Mouse (Mus musculus) liver, embryonic 16.5 days (tissue): ENCODE measurements around the gene Gm9040. TPM values are rescaled to one million over a fixed set of nuclear protein-coding genes. Genes with fewer than 3 reads are reported as not detected.
"Not testable (repeated sequence)": the region's sequence is repeated elsewhere in the genome, so short reads cannot be mapped to it uniquely, and the experiment has no call there.

Experiments used
- ATAC-seq: fragments of 200-750 bp; cut with Nextera tagmentation; 2 replicates; pipeline ENCODE4 v1.8.0; 2017; ENCODE audit warnings: low read depth, mild to moderate bottlenecking, moderate number of reproducible peaks, moderate library complexity
- H3K27ac ChIP-seq: fragments of 300-500 bp; sonication (generic); 2 replicates; pipeline ENCODE4 v1.5.1; 2014; ENCODE audit warnings: mild to moderate bottlenecking, low read length
- H3K27me3 ChIP-seq: fragments of 300-500 bp; sonication (generic); 2 replicates; pipeline ENCODE4 v1.6.1; 2014; ENCODE audit warnings: low read depth, low read length, mixed read lengths; ENCODE audit not compliant: control insufficient read depth, insufficient read depth
- H3K36me3 ChIP-seq: fragments of 300-500 bp; sonication (generic); 2 replicates; pipeline ENCODE4 v1.6.1; 2014; ENCODE audit warnings: mild to moderate bottlenecking; ENCODE audit not compliant: control insufficient read depth, insufficient read depth
- H3K4me1 ChIP-seq: fragments of 300-500 bp; sonication (generic); 2 replicates; pipeline ENCODE4 v1.6.1; 2014; ENCODE audit warnings: low read depth, low read length, mixed read lengths; ENCODE audit not compliant: control insufficient read depth
- H3K4me2 ChIP-seq: fragments of 300-500 bp; sonication (generic); 2 replicates; pipeline ENCODE4 v1.6.1; 2014; ENCODE audit warnings: low read depth, low read length, mixed read lengths
- H3K4me3 ChIP-seq: fragments of 300-500 bp; sonication (generic); 2 replicates; pipeline ENCODE4 v1.5.1; 2014; ENCODE audit warnings: low read depth, mild to moderate bottlenecking, low read length
- H3K9ac ChIP-seq: fragments of 300-500 bp; sonication (generic); 2 replicates; pipeline ENCODE4 v1.6.1; 2014; ENCODE audit warnings: low read depth, low read length
- H3K9me3 ChIP-seq: fragments of 300-500 bp; sonication (generic); replicated peaks from 2 replicates; pipeline ENCODE4 v1.6.1; 2016; ENCODE audit warnings: low read length; ENCODE audit not compliant: control insufficient read depth
- WGBS: fragments of 180-500 bp; shearing (Covaris S2); extraction: QIAGEN DNeasy Blood & Tissue Kit; methylation state at CpG from one replicate; pipeline ENCODE4 v1.1.7; 2014; ENCODE audit not compliant: insufficient replicate concordance; 5-methylcytosine and 5-hydroxymethylcytosine counted together
- polyA plus RNA-seq: library from polyadenylated mRNA; unstranded; fragments of >200 nt; fragmentation: Nextera tagmentation; extraction: Ambion mirVana; gene quantifications from 2 replicates; pipeline ENCODE4 v1.2.1, GENCODE M21; 2015

Gm9040 gene
- polyA plus RNA-seq, 1 experiment from 2014 or later: not detected

DNA sequence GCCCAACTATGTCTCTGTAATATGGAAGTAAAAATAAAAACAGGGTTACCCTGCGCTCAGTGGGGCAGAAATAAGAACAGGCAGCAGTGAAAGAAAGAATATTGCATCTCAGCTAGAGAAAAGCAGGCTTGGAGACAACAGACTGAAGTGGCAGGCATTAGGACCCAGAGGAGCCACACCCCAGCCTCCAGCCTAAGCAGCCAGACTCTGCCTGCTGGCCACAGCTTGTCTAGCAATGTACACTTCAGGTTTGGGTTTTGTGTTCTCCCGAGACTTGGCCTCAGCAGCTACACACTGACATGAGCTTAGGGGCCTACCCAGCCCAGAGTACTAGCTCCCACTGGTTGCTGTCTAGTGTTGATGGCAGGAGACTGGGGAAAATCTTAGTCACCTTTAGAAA lies 24.6 kb downstream of the Gm9040 start:
- H3K4me3 ChIP-seq, ATAC-seq, H3K27ac ChIP-seq, H3K36me3 ChIP-seq, H3K9ac ChIP-seq, H3K9me3 ChIP-seq, H3K27me3 ChIP-seq, H3K4me2 ChIP-seq, H3K4me1 ChIP-seq: not testable (repeated sequence)
- WGBS: 19% methylated on average over 2 of the region's 2 CpGs

DNA sequence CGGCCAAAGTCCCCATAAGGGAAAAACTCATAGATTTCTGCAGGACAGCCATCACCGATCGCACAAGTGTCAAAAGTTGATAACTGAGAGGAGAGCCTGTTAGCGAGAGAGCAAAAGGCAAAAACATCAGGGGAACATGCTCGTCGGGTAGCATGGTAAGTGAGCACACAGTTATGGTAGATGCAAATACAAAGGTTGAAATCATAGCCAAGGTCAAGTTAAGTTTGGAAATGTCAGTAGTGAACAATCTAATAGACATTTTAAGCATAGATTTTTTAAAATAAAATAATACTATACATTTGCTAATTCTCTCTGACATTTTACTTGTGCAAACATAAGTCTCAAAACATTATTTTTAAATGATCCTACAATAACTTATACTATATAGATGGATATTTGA lies 31.8 kb downstream of the Gm9040 start, which contains the start of gene Iltifb:
Iltifb (minus strand) TSS at position 101 of the 400 bp plus-strand sequence.
- ATAC-seq: no peak
- H3K4me1 ChIP-seq: no peaks in the 10 kb centered on the region
- no peaks in the 10 kb centered on the region for H3K27me3 ChIP-seq
- 76% methylated on average over 6 of the region's 6 CpGs for WGBS
- H3K9ac ChIP-seq: no peak within 1 kb of the TSS
- no peaks in the 10 kb centered on the region for H3K36me3 ChIP-seq
- no peaks in the 10 kb centered on the region for H3K9me3 ChIP-seq
- no peak within 1 kb of the TSS for H3K27ac ChIP-seq
- H3K4me3 ChIP-seq: no peak within 1 kb of the TSS
- H3K4me2 ChIP-seq: no peak within 1 kb of the TSS

DNA sequence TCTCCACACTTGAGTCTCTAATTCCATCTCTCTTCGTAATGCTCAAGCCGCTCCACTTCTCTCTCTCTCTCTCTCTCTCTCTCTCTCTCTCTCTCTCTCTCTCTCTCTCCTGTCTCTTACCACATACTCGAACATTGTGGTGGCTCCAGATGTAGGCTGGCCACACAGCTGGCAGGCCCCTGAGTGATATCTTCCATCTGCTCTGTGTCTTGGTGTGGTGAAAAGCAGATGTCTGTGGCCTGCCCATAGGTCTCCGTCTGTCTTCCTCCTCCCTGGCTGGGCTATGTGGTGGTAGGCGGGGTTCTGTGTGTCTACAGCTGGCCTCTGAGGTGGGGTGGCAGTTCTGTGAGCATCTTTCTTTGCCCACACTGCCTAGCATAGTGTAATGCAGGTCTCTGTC lies 43.8 kb downstream of the Gm9040 start:
- H3K36me3 ChIP-seq, H3K27me3 ChIP-seq, H3K9ac ChIP-seq, H3K4me2 ChIP-seq, H3K4me3 ChIP-seq, H3K4me1 ChIP-seq, ATAC-seq, H3K27ac ChIP-seq, H3K9me3 ChIP-seq: not testable (repeated sequence)
- WGBS: 17% methylated on average over 1 of the region's 5 CpGs

DNA sequence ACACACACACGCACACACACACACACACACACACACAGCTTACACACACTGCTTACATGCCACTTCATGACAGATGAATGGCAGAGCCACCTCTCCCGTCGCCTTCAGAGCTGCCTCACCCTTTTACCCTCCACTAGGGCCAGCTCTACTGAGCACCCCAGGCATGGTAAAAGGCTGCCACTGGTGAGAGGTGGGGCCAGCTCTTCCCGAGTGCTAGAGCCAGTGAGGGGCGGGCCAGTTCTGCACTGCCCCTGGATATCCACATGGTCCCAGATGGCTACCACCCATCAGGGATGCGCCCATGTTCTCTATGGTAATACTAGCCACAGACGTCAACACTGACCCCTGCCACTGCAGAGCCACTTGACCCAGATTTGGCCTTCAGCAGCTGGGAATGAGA lies 44.2 kb downstream of the Gm9040 start:
- H3K9me3 ChIP-seq, H3K27me3 ChIP-seq, H3K27ac ChIP-seq, H3K4me2 ChIP-seq, H3K4me3 ChIP-seq, H3K4me1 ChIP-seq, ATAC-seq, H3K36me3 ChIP-seq, H3K9ac ChIP-seq: not testable (repeated sequence)
- WGBS: 65% methylated on average over 7 of the region's 7 CpGs

DNA sequence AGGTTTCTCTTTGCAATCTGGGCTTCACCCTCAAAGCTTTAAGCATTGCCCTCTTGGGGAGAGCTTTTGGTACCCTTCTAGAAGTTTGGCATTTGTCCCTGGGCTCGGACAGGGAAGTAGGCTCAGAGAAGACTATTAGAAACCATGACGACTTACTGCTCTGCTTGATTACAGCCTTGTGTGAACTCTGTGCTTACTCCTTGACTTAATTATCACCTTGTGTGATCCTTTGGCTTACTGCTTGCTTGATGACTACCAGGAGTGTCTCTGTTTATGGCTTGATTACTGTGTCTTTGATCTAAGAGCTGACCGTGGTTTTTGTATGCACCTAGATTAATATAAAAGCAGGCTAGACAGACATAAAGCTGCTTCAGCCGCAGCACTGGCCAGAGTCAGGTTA lies 48.7 kb downstream of the Gm9040 start:
- not testable (repeated sequence) for H3K4me3 ChIP-seq, H3K27me3 ChIP-seq, H3K4me1 ChIP-seq, H3K36me3 ChIP-seq, ATAC-seq, H3K9ac ChIP-seq, H3K4me2 ChIP-seq, H3K9me3 ChIP-seq, H3K27ac ChIP-seq
- no CpG with 5 or more reads among the region's 4 CpGs for WGBS

Other genes starting within 250 kb of the Gm9040 start
- gene Mdm1, start 185.2 kb downstream of the Gm9040 start, polyA plus RNA-seq: 5.9 and 6.0 TPM in 2 replicates
- gene Il22, start 122.0 kb downstream of the Gm9040 start, polyA plus RNA-seq: not detected in 2 replicates
- not detected in 2 replicates for gene Gm32717, start 86.2 kb downstream of the Gm9040 start, polyA plus RNA-seq
- not detected in 2 replicates for gene Gm32802, start 68.3 kb downstream of the Gm9040 start, polyA plus RNA-seq
- gene Iltifb, start 31.9 kb downstream of the Gm9040 start, polyA plus RNA-seq: not detected in 2 replicates
- gene Gm9044, start 5.4 kb upstream of the Gm9040 start, polyA plus RNA-seq: not detected in 2 replicates
- gene Gm9045, start 10.9 kb upstream of the Gm9040 start, polyA plus RNA-seq: not detected in 2 replicates
- gene Gm9046, start 16.3 kb upstream of the Gm9040 start, polyA plus RNA-seq: not detected in 2 replicates
- gene Gm9048, start 21.7 kb upstream of the Gm9040 start, polyA plus RNA-seq: not detected in 2 replicates
- gene Gm9049, start 27.1 kb upstream of the Gm9040 start, polyA plus RNA-seq: not detected in 2 replicates
- gene Ifng, start 114.1 kb upstream of the Gm9040 start, polyA plus RNA-seq: not detected in 2 replicates